Mouse (Mus musculus): ENCODE results near the gene Hist1h2bf. TPM values are rescaled to one million over a fixed set of nuclear protein-coding genes. Genes with fewer than 3 reads are reported as not detected.
"Not testable (repeated sequence)": the region's sequence is repeated elsewhere in the genome, so short reads cannot be mapped to it uniquely, and the experiment has no call there.

The Hist1h2bf gene
- polyA plus RNA-seq (2015; fragmentation: Nextera tagmentation; extraction: Ambion mirVana): 0.97 and 1.5 TPM in 2 replicates

- H3K9me3 ChIP-seq (replicated peaks); H3K36me3 ChIP-seq; H3K27me3 ChIP-seq: not testable (repeated sequence)
- under 1% methylated on average over 36 of the region's 42 CpGs for WGBS
- peak within 1 kb of the TSS; percentile 97 for H3K27ac ChIP-seq
- peaks cover 39% of the 10 kb centered on the region for H3K4me1 ChIP-seq (replicated peaks)
- peak within 1 kb of the TSS; percentile 58 for H3K9ac ChIP-seq
- peak within 1 kb of the TSS; percentile 73 for H3K4me2 ChIP-seq
- ATAC-seq (replicated peaks; ENCODE audit: insufficient number of reproducible peaks, insufficient read depth, low FRiP score, low read depth): peak; percentile 86
- peak within 1 kb of the TSS; percentile 54 for H3K4me3 ChIP-seq
These were observed at the start of gene Hist1h2bf, which contains the start of gene Hist1h2ad for GRCm38 (mm10) chr13:23573898-23574524. Hist1h2bf (minus strand) TSS chr13:23574196. Hist1h2ad (plus strand) TSS chr13:23574381.

- Histone ChIP-seq H3K4me3 (peak overlapping the region; percentile 69), H3K9ac (peak overlapping the region; percentile 21; the same call in 1 of the 2 replicates), H3K4me2 (peak overlapping the region; percentile 88), H3K27me3 (no peaks in the 10 kb centered on the region), H3K4me1 (replicated peaks) (peaks cover 10% of the 10 kb centered on the region; the same call in 1 of the 2 replicates), H3K9me3 (replicated peaks) (no peaks in the 10 kb centered on the region), H3K27ac (peak overlapping the region; percentile 60; the same call in 1 of the 2 replicates), H3K36me3 (no peaks in the 10 kb centered on the region)
- ATAC-seq (replicated peaks; ENCODE audit: insufficient number of reproducible peaks, insufficient read depth, low FRiP score, low read depth): no peak
- WGBS: 29% methylated on average over 7 of the region's 7 CpGs
These were observed 49.0 kb upstream of the Hist1h2bf start for GRCm38 (mm10) chr13:23622861-23623450.

GRCm38 (mm10) chr13:23622175-23622671 is 48.2 kb upstream of the Hist1h2bf start, which contains the start of gene Hist1h1e:
Hist1h1e (minus strand) TSS chr13:23622558.
- H3K4me1 ChIP-seq (replicated peaks); H3K36me3 ChIP-seq; H3K27me3 ChIP-seq; H3K9me3 ChIP-seq (replicated peaks): not testable (repeated sequence)
- WGBS: under 1% methylated on average over 53 of the region's 53 CpGs
- peak; percentile 92 for ATAC-seq (replicated peaks; ENCODE audit: insufficient number of reproducible peaks, insufficient read depth, low FRiP score, low read depth)
- H3K9ac ChIP-seq: peak within 1 kb of the TSS; percentile 92
- peak within 1 kb of the TSS; percentile 88 for H3K4me2 ChIP-seq
- H3K27ac ChIP-seq: peak within 1 kb of the TSS; percentile 97
- peak within 1 kb of the TSS; percentile 69 for H3K4me3 ChIP-seq

GRCm38 (mm10) chr13:23621532-23622174 is 47.7 kb upstream of the Hist1h2bf start:
- H3K36me3 ChIP-seq: no peaks in the 10 kb centered on the region
- peaks cover 10% of the 10 kb centered on the region; the same call in 1 of the 2 replicates for H3K4me1 ChIP-seq (replicated peaks)
- peak overlapping the region; percentile 88 for H3K4me2 ChIP-seq
- peak; percentile 90 for ATAC-seq (replicated peaks; ENCODE audit: insufficient number of reproducible peaks, insufficient read depth, low FRiP score, low read depth)
- peak overlapping the region; percentile 92 for H3K9ac ChIP-seq
- H3K27ac ChIP-seq: peak overlapping the region; percentile 97
- H3K4me3 ChIP-seq: peak overlapping the region; percentile 69
- no peaks in the 10 kb centered on the region for H3K27me3 ChIP-seq
- 0% methylated on average over 18 of the region's 18 CpGs for WGBS
- no peaks in the 10 kb centered on the region for H3K9me3 ChIP-seq (replicated peaks)

GRCm38 (mm10) chr13:23620733-23621531 is 46.9 kb upstream of the Hist1h2bf start, which contains the start of gene Hist1h2be:
Hist1h2be (minus strand) TSS chr13:23621124.
- under 1% methylated on average over 27 of the region's 27 CpGs for WGBS
- peak; percentile 82 for ATAC-seq (replicated peaks; ENCODE audit: insufficient number of reproducible peaks, insufficient read depth, low FRiP score, low read depth)
- Histone ChIP-seq H3K27ac (peak within 1 kb of the TSS; percentile 97), H3K36me3 (no peaks in the 10 kb centered on the region), H3K4me2 (peak within 1 kb of the TSS; percentile 88), H3K9ac (peak within 1 kb of the TSS; percentile 92), H3K9me3 (replicated peaks) (no peaks in the 10 kb centered on the region), H3K4me3 (peak within 1 kb of the TSS; percentile 69), H3K4me1 (replicated peaks) (peaks cover 10% of the 10 kb centered on the region; the same call in 1 of the 2 replicates), H3K27me3 (no peaks in the 10 kb centered on the region)

- WGBS: 49% methylated on average over 12 of the region's 12 CpGs
- peak overlapping the region; percentile 88 for H3K4me2 ChIP-seq
- no peaks in the 10 kb centered on the region for H3K36me3 ChIP-seq
These were observed 46.2 kb upstream of the Hist1h2bf start for GRCm38 (mm10) chr13:23620056-23620732.

GRCm38 (mm10) chr13:23611638-23612037 is 37.6 kb upstream of the Hist1h2bf start:
- no peaks in the 10 kb centered on the region for H3K9me3 ChIP-seq (replicated peaks)
- no peaks in the 10 kb centered on the region for H3K27me3 ChIP-seq
- no peaks in the 10 kb centered on the region for H3K4me1 ChIP-seq (replicated peaks)
- ATAC-seq (replicated peaks; ENCODE audit: insufficient number of reproducible peaks, insufficient read depth, low FRiP score, low read depth): no peak
- no peak overlapping the region for H3K9ac ChIP-seq
- H3K27ac ChIP-seq: no peak overlapping the region
- WGBS: 87% methylated on average over 3 of the region's 3 CpGs
- no peak overlapping the region for H3K4me2 ChIP-seq
- no peak overlapping the region for H3K4me3 ChIP-seq
- H3K36me3 ChIP-seq: no peaks in the 10 kb centered on the region

More at GRCm38 (mm10) chr13:23620056-23620732, 46.2 kb upstream of the Hist1h2bf start:
- Histone ChIP-seq H3K9ac (peak overlapping the region; percentile 92), H3K4me3 (peak overlapping the region; percentile 69), H3K9me3 (replicated peaks) (no peaks in the 10 kb centered on the region), H3K4me1 (replicated peaks) (peaks cover 10% of the 10 kb centered on the region; the same call in 1 of the 2 replicates), H3K27me3 (no peaks in the 10 kb centered on the region), H3K27ac (peak overlapping the region; percentile 97)
- no peak for ATAC-seq (replicated peaks; ENCODE audit: insufficient number of reproducible peaks, insufficient read depth, low FRiP score, low read depth)

GRCm38 (mm10) chr13:23610393-23610792 is 36.4 kb upstream of the Hist1h2bf start:
- ATAC-seq (replicated peaks; ENCODE audit: insufficient number of reproducible peaks, insufficient read depth, low FRiP score, low read depth): no peak
- Histone ChIP-seq H3K4me3 (no peak overlapping the region), H3K9ac (no peak overlapping the region), H3K4me2 (no peak overlapping the region), H3K27me3 (no peaks in the 10 kb centered on the region), H3K9me3 (replicated peaks) (no peaks in the 10 kb centered on the region), H3K36me3 (no peaks in the 10 kb centered on the region), H3K4me1 (replicated peaks) (no peaks in the 10 kb centered on the region), H3K27ac (no peak overlapping the region)
- WGBS: 67% methylated on average over 2 of the region's 2 CpGs

- Histone ChIP-seq H3K4me1 (replicated peaks) (no peaks in the 10 kb centered on the region), H3K9ac (no peak overlapping the region), H3K27ac (no peak overlapping the region), H3K4me2 (no peak overlapping the region), H3K36me3 (no peaks in the 10 kb centered on the region), H3K9me3 (replicated peaks) (no peaks in the 10 kb centered on the region), H3K27me3 (no peaks in the 10 kb centered on the region), H3K4me3 (no peak overlapping the region)
- no peak for ATAC-seq (replicated peaks; ENCODE audit: insufficient number of reproducible peaks, insufficient read depth, low FRiP score, low read depth)
These were observed 35.8 kb upstream of the Hist1h2bf start for GRCm38 (mm10) chr13:23609844-23610243.

- Histone ChIP-seq H3K4me1 (replicated peaks) (no peaks in the 10 kb centered on the region), H3K4me3 (no peak overlapping the region), H3K9ac (no peak overlapping the region), H3K36me3 (no peaks in the 10 kb centered on the region), H3K9me3 (replicated peaks) (no peaks in the 10 kb centered on the region), H3K27ac (no peak overlapping the region), H3K4me2 (no peak overlapping the region), H3K27me3 (no peaks in the 10 kb centered on the region)
- no peak for ATAC-seq (replicated peaks; ENCODE audit: insufficient number of reproducible peaks, insufficient read depth, low FRiP score, low read depth)
- 62% methylated on average over 4 of the region's 4 CpGs for whole genome bisulfite sequencing
These were observed 35.2 kb upstream of the Hist1h2bf start for GRCm38 (mm10) chr13:23609209-23609608.
